Mouse (Mus musculus): Measurements from ENCODE around the gene Vipr2.

Gene Vipr2

GRCm38 (mm10) chr12:116097166-116097565 lies 19.6 kb downstream of the Vipr2 start:
- 88% methylated on average over 8 of the region's 8 CpGs for WGBS

GRCm38 (mm10) chr12:116101945-116102344 lies 24.4 kb downstream of the Vipr2 start:
- 88% methylated on average over 2 of the region's 2 CpGs for whole genome bisulfite sequencing

GRCm38 (mm10) chr12:116109451-116110353 lies 32.2 kb downstream of the Vipr2 start:
- WGBS: 67% methylated on average over 9 of the region's 9 CpGs

- WGBS: 78% methylated on average over 7 of the region's 7 CpGs
Observed at GRCm38 (mm10) chr12:116111007-116111694, 33.6 kb downstream of the Vipr2 start.

GRCm38 (mm10) chr12:116115781-116116180 lies 38.3 kb downstream of the Vipr2 start:
- WGBS: 96% methylated on average over 2 of the region's 2 CpGs

- 84% methylated on average over 5 of the region's 5 CpGs for WGBS
Observed at GRCm38 (mm10) chr12:116116455-116116854, 38.9 kb downstream of the Vipr2 start.

GRCm38 (mm10) chr12:116117352-116117929 lies 39.9 kb downstream of the Vipr2 start:
- 89% methylated on average over 5 of the region's 5 CpGs for WGBS

GRCm38 (mm10) chr12:116119001-116119400 lies 41.5 kb downstream of the Vipr2 start:
- 81% methylated on average over 3 of the region's 3 CpGs for WGBS

GRCm38 (mm10) chr12:116123786-116124185 lies 46.3 kb downstream of the Vipr2 start:
- WGBS: 81% methylated on average over 3 of the region's 3 CpGs

GRCm38 (mm10) chr12:116130936-116131335 lies 53.4 kb downstream of the Vipr2 start:
- WGBS: 92% methylated on average over 7 of the region's 7 CpGs

GRCm38 (mm10) chr12:116132909-116133308 lies 55.4 kb downstream of the Vipr2 start:
- WGBS: 87% methylated on average over 5 of the region's 5 CpGs

- 68% methylated on average over 4 of the region's 4 CpGs for WGBS
Observed at GRCm38 (mm10) chr12:116135906-116136305, 58.4 kb downstream of the Vipr2 start.

- 77% methylated on average over 7 of the region's 7 CpGs for WGBS
Observed at GRCm38 (mm10) chr12:116138322-116139205, 61.0 kb downstream of the Vipr2 start.

GRCm38 (mm10) chr12:116140605-116141004 lies 63.1 kb downstream of the Vipr2 start:
- 87% methylated on average over 2 of the region's 2 CpGs for WGBS

- WGBS: 91% methylated on average over 2 of the region's 2 CpGs
Observed at GRCm38 (mm10) chr12:116141816-116142215, 64.3 kb downstream of the Vipr2 start.

GRCm38 (mm10) chr12:116142464-116142863 lies 64.9 kb downstream of the Vipr2 start:
- 92% methylated on average over 3 of the region's 3 CpGs for WGBS

- WGBS: 63% methylated on average over 5 of the region's 5 CpGs
Observed at GRCm38 (mm10) chr12:116145246-116145645, 67.7 kb downstream of the Vipr2 start.

- WGBS: 94% methylated on average over 1 of the region's 1 CpGs
Observed at GRCm38 (mm10) chr12:116145686-116146085, 68.2 kb downstream of the Vipr2 start.

- WGBS: 55% methylated on average over 8 of the region's 8 CpGs
Observed at GRCm38 (mm10) chr12:116146996-116147634, 69.6 kb downstream of the Vipr2 start.

- 81% methylated on average over 9 of the region's 9 CpGs for WGBS
Observed at GRCm38 (mm10) chr12:116152866-116153428, 75.4 kb downstream of the Vipr2 start.

Data from cerebral cortex, adult 2 months (tissue).